Mouse (Mus musculus): ENCODE measurements at regions not wholly inside any gene's neighbourhood (a gene's known extent, or its start where the extent isn't known, plus 50 kb on each side); places are given as distances from the start of the nearest gene placed in this dataset.

GRCm38 (mm10) chr7:36585014-36585413 is 112.9 kb upstream of the Tshz3 start:
- TF ChIP-seq CTCF (IDR thresholded peaks at IDR 0.05; ENCODE audit: low read depth) (no peak), EP300 (IDR thresholded peaks at IDR 0.05; ENCODE audit: low read depth) (no peak)

Measured in heart, postnatal 0 days (tissue).